Mouse (Mus musculus): ENCODE results near the gene Iqcd. TPM values are rescaled to one million over a fixed set of nuclear protein-coding genes. Genes with fewer than 3 reads are reported as not detected.

Iqcd gene
- polyA plus RNA-seq, 1 experiment from 2014 or later, result 0.40 TPM

GRCm38 (mm10) chr5:120634131-120634530 is 45.3 kb downstream of the Iqcd start, which contains the start of gene Cfap73:
TSS of gene Cfap73 (minus strand) at chr5:120634235.
- DNase-seq (ENCODE audit: low spot score), result no peak

GRCm38 (mm10) chr5:120634860-120635259 is 46.0 kb downstream of the Iqcd start:
- WGBS, result 35% methylated on average over 5 of the region's 5 CpGs
- Histone ChIP-seq H3K9me3 (ENCODE audit: control insufficient read depth, low read length) (no peaks in the 10 kb centered on the region), H3K4me3 (ENCODE audit: low read depth, low read length) (no peak overlapping the region), H3K27ac (replicated peaks; ENCODE audit: low read depth, low read length) (no peak overlapping the region), H3K27me3 (ENCODE audit: control insufficient read depth, insufficient read depth, low read length) (no peaks in the 10 kb centered on the region; the same call in 1 of the 2 replicates), H3K9ac (ENCODE audit: low read length) (no peak overlapping the region), H3K36me3 (ENCODE audit: control insufficient read depth, insufficient read depth, low read length) (no peaks in the 10 kb centered on the region), H3K4me1 (ENCODE audit: control insufficient read depth, insufficient read depth, low read length) (no peaks in the 10 kb centered on the region), H3K4me2 (ENCODE audit: low read depth, severe bottlenecking) (no peak overlapping the region)
- DNase-seq (ENCODE audit: low spot score) (no peak), ATAC-seq (ENCODE audit: insufficient number of reproducible peaks, low FRiP score, low TSS enrichment, low read depth) (no peak)

More at GRCm38 (mm10) chr5:120634131-120634530, 45.3 kb downstream of the Iqcd start, which contains the start of gene Cfap73:
- H3K27me3 ChIP-seq (ENCODE audit: control insufficient read depth, insufficient read depth, low read length), result no peaks in the 10 kb centered on the region; the same call in 1 of the 2 replicates
- 63% methylated on average over 9 of the region's 9 CpGs for WGBS
- no peak within 1 kb of the TSS for H3K4me2 ChIP-seq (ENCODE audit: low read depth, severe bottlenecking)
- no peaks in the 10 kb centered on the region for H3K4me1 ChIP-seq (ENCODE audit: control insufficient read depth, insufficient read depth, low read length)
- no peak within 1 kb of the TSS for H3K4me3 ChIP-seq (ENCODE audit: low read depth, low read length)
- no peak for ATAC-seq (ENCODE audit: insufficient number of reproducible peaks, low FRiP score, low TSS enrichment, low read depth)
- H3K9me3 ChIP-seq (ENCODE audit: control insufficient read depth, low read length), result no peaks in the 10 kb centered on the region
- H3K27ac ChIP-seq (replicated peaks; ENCODE audit: low read depth, low read length), result no peak within 1 kb of the TSS
- no peaks in the 10 kb centered on the region for H3K36me3 ChIP-seq (ENCODE audit: control insufficient read depth, insufficient read depth, low read length)
- H3K9ac ChIP-seq (ENCODE audit: low read length), result no peak within 1 kb of the TSS

- Histone ChIP-seq H3K27ac (replicated peaks; ENCODE audit: low read depth, low read length) (no peak overlapping the region), H3K4me2 (ENCODE audit: low read depth, severe bottlenecking) (no peak overlapping the region), H3K9ac (ENCODE audit: low read length) (no peak overlapping the region), H3K9me3 (ENCODE audit: control insufficient read depth, low read length) (no peaks in the 10 kb centered on the region), H3K27me3 (ENCODE audit: control insufficient read depth, insufficient read depth, low read length) (no peaks in the 10 kb centered on the region; the same call in 1 of the 2 replicates), H3K36me3 (ENCODE audit: control insufficient read depth, insufficient read depth, low read length) (no peaks in the 10 kb centered on the region), H3K4me3 (ENCODE audit: low read depth, low read length) (no peak overlapping the region), H3K4me1 (ENCODE audit: control insufficient read depth, insufficient read depth, low read length) (no peaks in the 10 kb centered on the region)
- ATAC-seq (ENCODE audit: insufficient number of reproducible peaks, low FRiP score, low TSS enrichment, low read depth), result no peak
- no peak for DNase-seq (ENCODE audit: low spot score)
- 84% methylated on average over 5 of the region's 5 CpGs for WGBS
Observed at GRCm38 (mm10) chr5:120635633-120636032, 46.8 kb downstream of the Iqcd start.

GRCm38 (mm10) chr5:120640094-120640493 is 51.3 kb downstream of the Iqcd start:
- 92% methylated on average over 7 of the region's 7 CpGs for WGBS

GRCm38 (mm10) chr5:120643365-120644085 is 54.7 kb downstream of the Iqcd start:
- Histone ChIP-seq H3K27ac (replicated peaks; ENCODE audit: low read depth, low read length) (no peak overlapping the region), H3K36me3 (ENCODE audit: control insufficient read depth, insufficient read depth, low read length) (no peaks in the 10 kb centered on the region), H3K9ac (ENCODE audit: low read length) (no peak overlapping the region), H3K9me3 (ENCODE audit: control insufficient read depth, low read length) (no peaks in the 10 kb centered on the region), H3K4me1 (ENCODE audit: control insufficient read depth, insufficient read depth, low read length) (peaks cover under 1% of the 10 kb centered on the region; the same call in 1 of the 2 replicates), H3K27me3 (ENCODE audit: control insufficient read depth, insufficient read depth, low read length) (peaks cover 12% of the 10 kb centered on the region), H3K4me2 (ENCODE audit: low read depth, severe bottlenecking) (no peak overlapping the region), H3K4me3 (ENCODE audit: low read depth, low read length) (no peak overlapping the region)
- 83% methylated on average over 14 of the region's 14 CpGs for WGBS
- DNase-seq (ENCODE audit: low spot score), result no peak
- no peak for ATAC-seq (ENCODE audit: insufficient number of reproducible peaks, low FRiP score, low TSS enrichment, low read depth)

More at GRCm38 (mm10) chr5:120640094-120640493, 51.3 kb downstream of the Iqcd start:
- no peak overlapping the region for H3K4me2 ChIP-seq (ENCODE audit: low read depth, severe bottlenecking)
- ATAC-seq (ENCODE audit: insufficient number of reproducible peaks, low FRiP score, low TSS enrichment, low read depth), result no peak
- no peaks in the 10 kb centered on the region for H3K4me1 ChIP-seq (ENCODE audit: control insufficient read depth, insufficient read depth, low read length)
- H3K27ac ChIP-seq (replicated peaks; ENCODE audit: low read depth, low read length), result no peak overlapping the region
- DNase-seq (ENCODE audit: low spot score), result no peak
- H3K27me3 ChIP-seq (ENCODE audit: control insufficient read depth, insufficient read depth, low read length), result no peaks in the 10 kb centered on the region
- no peaks in the 10 kb centered on the region for H3K9me3 ChIP-seq (ENCODE audit: control insufficient read depth, low read length)
- no peak overlapping the region for H3K4me3 ChIP-seq (ENCODE audit: low read depth, low read length)
- no peaks in the 10 kb centered on the region for H3K36me3 ChIP-seq (ENCODE audit: control insufficient read depth, insufficient read depth, low read length)
- no peak overlapping the region for H3K9ac ChIP-seq (ENCODE audit: low read length)

GRCm38 (mm10) chr5:120644227-120644626 is 55.4 kb downstream of the Iqcd start:
- no peak for ATAC-seq (ENCODE audit: insufficient number of reproducible peaks, low FRiP score, low TSS enrichment, low read depth)
- H3K4me3 ChIP-seq (ENCODE audit: low read depth, low read length), result no peak overlapping the region
- peaks cover 7% of the 10 kb centered on the region; the same call in 1 of the 2 replicates for H3K4me1 ChIP-seq (ENCODE audit: control insufficient read depth, insufficient read depth, low read length)
- H3K27me3 ChIP-seq (ENCODE audit: control insufficient read depth, insufficient read depth, low read length), result peaks cover 19% of the 10 kb centered on the region
- DNase-seq (ENCODE audit: low spot score), result no peak
- no peak overlapping the region for H3K27ac ChIP-seq (replicated peaks; ENCODE audit: low read depth, low read length)
- no peaks in the 10 kb centered on the region for H3K36me3 ChIP-seq (ENCODE audit: control insufficient read depth, insufficient read depth, low read length)
- no peak overlapping the region for H3K4me2 ChIP-seq (ENCODE audit: low read depth, severe bottlenecking)
- no peak overlapping the region for H3K9ac ChIP-seq (ENCODE audit: low read length)
- WGBS, result 80% methylated on average over 3 of the region's 3 CpGs
- H3K9me3 ChIP-seq (ENCODE audit: control insufficient read depth, low read length), result no peaks in the 10 kb centered on the region

GRCm38 (mm10) chr5:120645851-120646250 is 57.0 kb downstream of the Iqcd start:
- no peak for DNase-seq (ENCODE audit: low spot score)
- H3K4me1 ChIP-seq (ENCODE audit: control insufficient read depth, insufficient read depth, low read length), result peaks cover 7% of the 10 kb centered on the region; the same call in 1 of the 2 replicates
- H3K36me3 ChIP-seq (ENCODE audit: control insufficient read depth, insufficient read depth, low read length), result no peaks in the 10 kb centered on the region
- H3K4me2 ChIP-seq (ENCODE audit: low read depth, severe bottlenecking), result no peak overlapping the region
- no peak overlapping the region for H3K9ac ChIP-seq (ENCODE audit: low read length)
- H3K27me3 ChIP-seq (ENCODE audit: control insufficient read depth, insufficient read depth, low read length), result peaks cover 34% of the 10 kb centered on the region
- 66% methylated on average over 6 of the region's 6 CpGs for WGBS
- H3K9me3 ChIP-seq (ENCODE audit: control insufficient read depth, low read length), result no peaks in the 10 kb centered on the region
- H3K4me3 ChIP-seq (ENCODE audit: low read depth, low read length), result no peak overlapping the region
- ATAC-seq (ENCODE audit: insufficient number of reproducible peaks, low FRiP score, low TSS enrichment, low read depth), result no peak
- H3K27ac ChIP-seq (replicated peaks; ENCODE audit: low read depth, low read length), result no peak overlapping the region

GRCm38 (mm10) chr5:120647361-120647760 is 58.5 kb downstream of the Iqcd start:
- WGBS, result 87% methylated on average over 4 of the region's 4 CpGs
- no peak overlapping the region for H3K9ac ChIP-seq (ENCODE audit: low read length)
- ATAC-seq (ENCODE audit: insufficient number of reproducible peaks, low FRiP score, low TSS enrichment, low read depth), result no peak
- H3K36me3 ChIP-seq (ENCODE audit: control insufficient read depth, insufficient read depth, low read length), result no peaks in the 10 kb centered on the region
- H3K4me2 ChIP-seq (ENCODE audit: low read depth, severe bottlenecking), result no peak overlapping the region
- H3K9me3 ChIP-seq (ENCODE audit: control insufficient read depth, low read length), result no peaks in the 10 kb centered on the region
- peaks cover 7% of the 10 kb centered on the region; the same call in 1 of the 2 replicates for H3K4me1 ChIP-seq (ENCODE audit: control insufficient read depth, insufficient read depth, low read length)
- DNase-seq (ENCODE audit: low spot score), result no peak
- no peak overlapping the region for H3K27ac ChIP-seq (replicated peaks; ENCODE audit: low read depth, low read length)
- peaks cover 35% of the 10 kb centered on the region for H3K27me3 ChIP-seq (ENCODE audit: control insufficient read depth, insufficient read depth, low read length)
- H3K4me3 ChIP-seq (ENCODE audit: low read depth, low read length), result no peak overlapping the region
